Mouse (Mus musculus) lung, embryonic 14.5 days (tissue): ENCODE measurements around the gene Atp5h. TPM values are rescaled to one million over a fixed set of nuclear protein-coding genes. Genes with fewer than 3 reads are reported as not detected.
A peak's percentile ranks its signal among the peaks of the same experiment; 100 is the strongest.

Source experiments
- ATAC-seq: fragments of 200-750 bp; cut with Nextera tagmentation; 2 replicates; pipeline ENCODE4 v1.8.0; 2017; ENCODE audit warnings: mild to moderate bottlenecking, moderate TSS enrichment, moderate library complexity; ENCODE audit not compliant: insufficient read depth
- DNase-seq: peaks from one replicate; pipeline ENCODE4 v3.0.0-alpha.2; 2015
- H3K27ac ChIP-seq: fragments of 300-500 bp; sonication (generic); 2 replicates; pipeline ENCODE4 v1.5.1; 2014; ENCODE audit warnings: low read depth, mild to moderate bottlenecking, moderate library complexity
- H3K27me3 ChIP-seq: fragments of 300-500 bp; sonication (generic); 2 replicates; pipeline ENCODE4 v1.6.1; 2014; ENCODE audit warnings: low read length, control low read depth; ENCODE audit not compliant: insufficient read depth
- H3K36me3 ChIP-seq: fragments of 300-500 bp; sonication (generic); 2 replicates; pipeline ENCODE4 v1.6.1; 2014; ENCODE audit warnings: control low read depth; ENCODE audit not compliant: insufficient read depth
- H3K4me1 ChIP-seq: fragments of 300-500 bp; sonication (generic); 2 replicates; pipeline ENCODE4 v1.6.1; 2014; ENCODE audit warnings: antibody characterized with exemption, control low read depth; ENCODE audit not compliant: insufficient read depth
- H3K4me2 ChIP-seq: fragments of 300-500 bp; sonication (generic); 2 replicates; pipeline ENCODE4 v1.6.1; 2014; ENCODE audit warnings: mild to moderate bottlenecking
- H3K4me3 ChIP-seq: fragments of 300-500 bp; sonication (generic); 2 replicates; pipeline ENCODE4 v1.5.1; 2014; ENCODE audit warnings: low read depth, low read length
- H3K9ac ChIP-seq: fragments of 300-500 bp; sonication (generic); 2 replicates; pipeline ENCODE4 v1.6.1; 2014
- H3K9me3 ChIP-seq: fragments of 300-500 bp; sonication (generic); 2 replicates; pipeline ENCODE4 v1.6.1; 2016; ENCODE audit warnings: low read depth, low read length, control low read depth
- CTCF ChIP-seq: IDR thresholded peaks from 2 replicates; pipeline ENCODE4 v1.5.1; 2016; ENCODE audit warnings: antibody characterized with exemption, low read depth
- WGBS: fragments of 180-500 bp; shearing (Covaris S2); extraction: QIAGEN DNeasy Blood & Tissue Kit; methylation state at CpG from one replicate; pipeline ENCODE4 v1.1.7; 2014; 5-methylcytosine and 5-hydroxymethylcytosine counted together
- polyA plus RNA-seq: library from polyadenylated mRNA; unstranded; fragments of >200 nt; fragmentation: Nextera tagmentation; extraction: Ambion mirVana; gene quantifications from 2 replicates; pipeline ENCODE4 v1.2.1, GENCODE M21; 2014

Gene Atp5h
- polyA plus RNA-seq, 1 experiment from 2014 or later = 817 TPM

DNA sequence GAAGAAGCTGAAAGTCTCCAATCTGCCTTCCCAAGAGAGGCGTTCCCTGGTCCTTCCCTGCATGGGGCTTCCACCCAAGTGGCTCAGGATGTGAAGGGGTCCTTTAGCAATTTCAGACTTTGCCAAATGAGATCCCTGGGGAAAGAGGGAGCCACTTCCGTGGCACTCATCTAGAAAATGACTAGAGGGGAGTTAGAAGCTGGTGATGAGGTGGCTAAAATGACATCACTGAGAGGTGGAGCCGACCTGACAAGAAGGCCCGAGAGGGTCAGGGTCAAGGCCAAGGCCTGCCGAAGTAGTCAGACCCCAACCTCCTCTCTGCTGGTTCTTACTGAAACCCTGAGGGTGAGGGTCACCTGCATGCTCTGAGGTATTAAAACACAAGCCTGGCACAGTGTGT is 36.9 kb downstream of the Atp5h start:
- ATAC-seq (no peak), DNase-seq (no peak)
- Histone ChIP-seq H3K9ac (peak overlapping the region; percentile 83), H3K4me2 (peak overlapping the region; percentile 85), H3K36me3 (no peaks in the 10 kb centered on the region), H3K4me3 (peak overlapping the region; percentile 74), H3K4me1 (peaks cover 15% of the 10 kb centered on the region), H3K9me3 (no peaks in the 10 kb centered on the region), H3K27me3 (no peaks in the 10 kb centered on the region), H3K27ac (no peak overlapping the region)
- no peak for TF ChIP-seq CTCF
- WGBS = 12% methylated on average over 5 of the region's 5 CpGs

GRCm38 (mm10) chr11:115381743-115382539 is 37.8 kb downstream of the Atp5h start, which contains the start of gene Cdr2l:
Gene Cdr2l (plus strand): TSS chr11:115381916.
- Histone ChIP-seq H3K9ac (peak within 1 kb of the TSS; percentile 83), H3K27me3 (no peaks in the 10 kb centered on the region), H3K4me3 (peak within 1 kb of the TSS; percentile 74), H3K27ac (peak within 1 kb of the TSS; percentile 87), H3K36me3 (no peaks in the 10 kb centered on the region), H3K9me3 (no peaks in the 10 kb centered on the region), H3K4me2 (peak within 1 kb of the TSS; percentile 85), H3K4me1 (peaks cover 15% of the 10 kb centered on the region)
- WGBS = under 1% methylated on average over 72 of the region's 76 CpGs
- ATAC-seq = peak; percentile 92
- DNase-seq = peak; percentile 97
- no peak for TF ChIP-seq CTCF

GRCm38 (mm10) chr11:115381276-115381675 is 38.5 kb downstream of the Atp5h start:
- peaks cover 15% of the 10 kb centered on the region for H3K4me1 ChIP-seq
- WGBS = 10% methylated on average over 9 of the region's 9 CpGs
- H3K27ac ChIP-seq = peak overlapping the region; percentile 87
- no peaks in the 10 kb centered on the region for H3K27me3 ChIP-seq
- no peaks in the 10 kb centered on the region for H3K36me3 ChIP-seq
- no peak for TF ChIP-seq CTCF
- peak; percentile 44 for DNase-seq
- peak overlapping the region; percentile 74 for H3K4me3 ChIP-seq
- no peak for ATAC-seq
- H3K9ac ChIP-seq = no peak overlapping the region; the same call in 1 of the 2 replicates
- H3K4me2 ChIP-seq = peak overlapping the region; percentile 85
- no peaks in the 10 kb centered on the region for H3K9me3 ChIP-seq

GRCm38 (mm10) chr11:115377854-115378253 is 41.9 kb downstream of the Atp5h start:
- Histone ChIP-seq H3K4me3 (no peak overlapping the region), H3K36me3 (no peaks in the 10 kb centered on the region), H3K27ac (no peak overlapping the region), H3K9ac (no peak overlapping the region), H3K9me3 (no peaks in the 10 kb centered on the region), H3K4me2 (no peak overlapping the region), H3K27me3 (peaks cover 17% of the 10 kb centered on the region), H3K4me1 (peaks cover 5% of the 10 kb centered on the region)
- TF ChIP-seq CTCF = no peak
- no peak for DNase-seq
- ATAC-seq = no peak
- WGBS = 75% methylated on average over 7 of the region's 7 CpGs

- H3K27me3 ChIP-seq = peaks cover 17% of the 10 kb centered on the region
- ATAC-seq = no peak
- no peak overlapping the region for H3K4me2 ChIP-seq
- DNase-seq = no peak
- no peaks in the 10 kb centered on the region for H3K36me3 ChIP-seq
- WGBS = 86% methylated on average over 4 of the region's 4 CpGs
- no peaks in the 10 kb centered on the region for H3K9me3 ChIP-seq
- no peak for TF ChIP-seq CTCF
- H3K4me1 ChIP-seq = peaks cover 5% of the 10 kb centered on the region
- no peak overlapping the region for H3K4me3 ChIP-seq
- no peak overlapping the region for H3K9ac ChIP-seq
- no peak overlapping the region for H3K27ac ChIP-seq
Measured at GRCm38 (mm10) chr11:115377254-115377653, 42.5 kb downstream of the Atp5h start.

DNA sequence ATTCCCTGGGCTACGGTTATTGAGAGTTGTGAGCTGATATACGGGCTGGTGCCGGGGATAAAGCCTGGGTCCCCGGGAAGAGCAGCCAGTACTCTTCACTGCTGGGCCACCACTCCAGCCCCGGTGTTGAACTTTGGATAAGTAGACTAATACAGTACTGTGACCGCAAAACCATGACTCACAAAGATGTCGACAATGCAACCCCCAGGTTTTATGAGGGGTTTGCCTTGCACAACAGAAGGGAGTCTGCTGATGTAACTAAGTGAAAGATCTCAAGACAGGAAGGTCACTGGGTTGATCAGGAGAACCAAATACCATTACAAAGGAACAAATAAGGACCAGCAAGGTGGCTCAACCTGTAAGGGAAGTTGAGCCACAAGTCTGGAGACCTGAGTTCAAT is 43.0 kb downstream of the Atp5h start:
- H3K4me1 ChIP-seq = peaks cover 5% of the 10 kb centered on the region
- H3K9ac ChIP-seq = no peak overlapping the region
- H3K9me3 ChIP-seq = no peaks in the 10 kb centered on the region
- ATAC-seq = no peak
- TF ChIP-seq CTCF = no peak
- no peaks in the 10 kb centered on the region for H3K36me3 ChIP-seq
- H3K4me3 ChIP-seq = no peak overlapping the region
- DNase-seq = no peak
- H3K27ac ChIP-seq = no peak overlapping the region
- 63% methylated on average over 7 of the region's 7 CpGs for WGBS
- peaks cover 19% of the 10 kb centered on the region for H3K27me3 ChIP-seq
- H3K4me2 ChIP-seq = no peak overlapping the region

- ATAC-seq = no peak; the same call in 1 of the 2 replicates
- Histone ChIP-seq H3K36me3 (no peaks in the 10 kb centered on the region), H3K27me3 (peaks cover 23% of the 10 kb centered on the region), H3K9me3 (no peaks in the 10 kb centered on the region), H3K9ac (no peak overlapping the region), H3K27ac (no peak overlapping the region), H3K4me2 (peak overlapping the region; percentile 64), H3K4me3 (no peak overlapping the region; the same call in 1 of the 2 replicates), H3K4me1 (peaks cover 5% of the 10 kb centered on the region; the same call in 1 of the 2 replicates)
- WGBS = 60% methylated on average over 12 of the region's 12 CpGs
- TF ChIP-seq CTCF = no peak
- no peak for DNase-seq
Measured at GRCm38 (mm10) chr11:115374695-115375425, 44.9 kb downstream of the Atp5h start.
